Mouse (Mus musculus): ENCODE measurements around the gene Fam169b.
A peak's percentile ranks its signal among the peaks of the same experiment; 100 is the strongest.

- TF ChIP-seq CTCF (conservative IDR thresholded peaks at IDR 0.05; ENCODE audit: low read length), result 0 out of 2 replicates have a peak, but pooled peaks have one; percentile 1
- TF ChIP-seq NANOG (IDR thresholded peaks at IDR 0.05; ENCODE audit: borderline replicate concordance, low read length), result no peak
- no peak for TF ChIP-seq POU5F1 (IDR thresholded peaks at IDR 0.05; ENCODE audit: borderline replicate concordance, low read length)
Observed at GRCm38 (mm10) chr7:68320078-68320810, 46.6 kb downstream of the Fam169b start.
